Mouse (Mus musculus) bone marrow, adult 2 months (tissue): Measurements from ENCODE around the gene Srgn.

ENCODE experiments used
- CTCF ChIP-seq: fragments of 200-500 bp; IDR thresholded peaks from 2 replicates; pipeline ENCODE4 v1.5.1; 2011; ENCODE audit warnings: low read length, control low read depth; ENCODE audit not compliant: control insufficient read depth, insufficient read depth
- POLR2A ChIP-seq: fragments of 200-500 bp; IDR thresholded peaks from 2 replicates; pipeline ENCODE4 v1.6.1; 2011; ENCODE audit warnings: low read depth, mild to moderate bottlenecking, control low read depth, low read length, borderline replicate concordance; ENCODE audit not compliant: control insufficient read depth

- no peak for TF ChIP-seq POLR2A
- TF ChIP-seq CTCF: no peak
Measured at GRCm38 (mm10) chr10:62503836-62504628, 23.2 kb downstream of the Srgn start.
